Mouse (Mus musculus) layer of hippocampus, adult 9-10 months (tissue): ENCODE data around the gene Slc35f4.

Experiments
- DNase-seq: peaks from one replicate; pipeline ENCODE4 v3.0.0; 2022; ENCODE audit warnings: low spot score

The Slc35f4 gene

DNA sequence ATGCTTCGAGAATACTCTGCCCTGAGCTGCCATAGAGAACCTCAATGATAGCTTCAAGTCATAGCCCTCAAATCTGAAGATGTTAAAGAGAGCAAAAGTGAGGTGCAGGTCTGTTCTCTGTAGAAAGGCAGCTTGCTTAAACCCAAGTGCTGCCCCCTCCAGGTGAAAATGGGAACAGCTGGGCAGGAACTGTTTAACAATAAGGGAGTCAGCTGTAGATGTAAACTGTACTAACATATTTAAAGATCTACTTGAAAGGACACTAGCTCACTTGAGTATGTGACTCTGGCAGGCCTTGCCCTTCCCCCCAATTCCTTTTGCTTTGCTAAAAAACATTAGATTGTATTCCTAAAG, 177.0 kb downstream of the Slc35f4 start:
- no peak for DNase-seq

DNA sequence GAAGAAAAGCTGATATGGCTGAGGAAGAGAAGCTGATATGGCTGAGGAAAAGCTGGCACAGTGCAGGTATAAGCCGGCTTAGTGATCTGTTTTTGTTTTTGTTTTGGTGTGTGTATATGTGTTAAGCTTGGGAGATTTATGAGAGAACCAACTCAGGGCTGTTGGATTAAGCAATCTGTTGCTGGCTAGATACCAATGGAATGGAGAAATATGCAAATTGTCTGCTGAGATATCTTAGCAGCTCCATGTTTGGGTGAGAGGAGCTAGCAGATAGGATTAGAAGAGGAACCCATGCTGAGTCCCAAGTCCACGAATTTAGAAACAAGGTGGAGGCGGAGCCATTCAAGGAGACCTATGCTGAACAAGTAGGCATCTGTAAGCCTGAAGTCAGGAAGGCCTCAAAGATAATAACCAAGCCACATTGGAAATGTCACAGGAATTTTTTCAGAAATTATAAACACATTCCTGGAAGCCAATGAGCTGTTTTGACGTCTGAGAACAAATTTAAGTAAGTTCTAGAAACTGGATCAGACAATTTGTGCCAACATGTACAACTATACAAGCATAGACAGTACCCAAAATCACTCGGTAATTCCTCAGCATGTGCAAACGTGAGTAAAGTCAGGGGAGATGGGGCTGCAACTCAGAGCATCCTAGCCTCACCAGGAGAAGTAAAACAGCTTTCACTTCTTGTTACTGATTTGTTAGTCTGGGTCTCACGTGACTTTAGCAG, 177.5 kb downstream of the Slc35f4 start:
- DNase-seq: no peak

DNA sequence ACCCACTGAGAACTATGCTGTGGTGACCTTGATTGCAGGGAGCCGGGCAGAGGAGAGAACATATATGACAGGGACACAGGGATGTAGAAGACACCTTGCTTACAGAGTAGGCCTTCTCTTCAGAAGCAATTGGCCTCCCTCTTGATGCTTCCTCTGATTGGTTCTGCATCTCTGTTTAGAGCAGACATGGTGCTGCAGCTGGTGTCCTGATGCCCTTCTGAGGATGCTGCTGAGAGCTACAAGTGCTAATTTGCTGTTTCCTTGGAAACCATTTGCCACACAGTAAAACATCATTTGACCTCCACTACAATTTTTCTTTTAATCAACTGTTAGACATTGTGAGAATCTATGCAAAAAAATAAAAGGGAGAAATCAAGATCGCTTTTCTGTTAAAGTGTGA, 180.0 kb downstream of the Slc35f4 start:
- no peak for DNase-seq

DNA sequence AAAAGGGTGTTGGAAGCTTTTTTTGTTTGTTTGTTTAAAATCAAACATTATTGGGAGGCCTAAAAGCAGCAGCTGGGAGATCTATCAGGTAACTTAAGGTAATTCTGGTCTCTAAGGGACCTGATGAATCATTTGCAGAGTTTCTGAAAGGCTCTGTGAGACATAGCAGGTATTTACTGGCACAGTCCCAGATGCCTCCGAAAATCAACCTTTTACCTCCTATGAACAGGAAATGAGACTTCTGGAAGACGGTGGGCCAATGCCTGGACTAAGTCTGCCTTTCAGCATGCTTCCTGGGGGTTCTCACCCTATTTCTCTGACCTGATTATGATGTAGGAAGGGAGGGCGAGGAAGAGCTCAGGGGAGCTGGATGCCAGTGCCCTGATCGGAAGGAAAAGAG, 188.8 kb downstream of the Slc35f4 start:
- DNase-seq: no peak

DNA sequence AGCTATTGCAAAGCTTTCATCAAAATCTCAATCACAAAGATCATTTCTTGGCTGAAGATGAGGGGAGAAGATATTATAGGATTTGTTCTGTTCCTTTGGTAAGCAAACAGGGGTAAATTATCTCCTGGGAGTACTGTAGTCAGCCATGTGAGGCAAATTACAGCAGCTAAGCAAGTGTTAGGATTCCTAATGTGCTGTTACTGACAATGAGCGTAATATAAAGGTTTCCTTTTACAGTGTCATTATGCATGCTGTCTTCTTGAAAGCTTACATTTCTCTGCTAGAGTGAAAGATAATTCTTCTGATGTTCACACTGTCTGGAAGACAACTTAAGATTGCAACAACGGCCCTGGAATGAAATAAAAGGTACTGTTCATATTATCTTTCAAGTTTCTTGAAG, 192.0 kb downstream of the Slc35f4 start:
- DNase-seq: no peak

DNA sequence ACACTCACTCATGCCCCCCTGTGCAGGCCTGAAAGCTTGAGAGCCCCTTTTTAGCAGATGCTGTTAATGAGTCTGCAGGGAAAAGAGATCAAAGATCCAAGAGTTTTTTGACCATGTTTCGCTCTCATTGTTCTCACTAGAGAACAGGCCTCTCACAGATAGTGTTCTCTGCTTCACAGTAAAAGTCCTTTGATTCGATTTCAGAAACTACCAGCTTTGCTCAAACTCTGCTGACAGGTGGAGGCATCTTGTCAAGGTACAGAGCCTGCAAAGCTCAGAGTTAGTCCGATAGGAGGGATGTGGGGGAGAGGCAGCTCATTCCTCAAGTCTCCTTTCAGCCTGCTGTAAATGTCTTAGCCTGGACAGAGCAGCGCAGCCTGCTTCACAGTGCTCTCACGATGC, 209.4 kb downstream of the Slc35f4 start:
- DNase-seq: no peak

DNA sequence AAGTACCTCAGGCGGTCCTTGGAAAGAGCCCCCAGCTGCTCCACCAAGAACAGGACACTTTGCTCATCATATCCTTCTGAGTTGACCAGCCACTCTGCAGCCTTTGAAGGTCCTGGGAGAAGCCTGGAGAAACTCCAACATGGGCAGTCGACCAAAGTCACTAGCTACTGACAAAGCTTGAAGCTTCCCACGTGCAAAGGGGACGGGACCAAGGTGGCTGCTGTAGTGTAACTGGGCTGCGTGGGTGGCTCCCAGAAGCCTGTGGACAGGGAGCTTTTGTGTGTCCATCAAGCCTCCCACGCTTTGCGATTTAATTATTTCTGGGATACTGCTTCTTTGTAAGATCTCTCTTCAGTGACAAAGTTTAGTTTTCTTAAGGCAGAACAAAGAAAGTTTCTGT, 211.9 kb downstream of the Slc35f4 start:
- DNase-seq: no peak

DNA sequence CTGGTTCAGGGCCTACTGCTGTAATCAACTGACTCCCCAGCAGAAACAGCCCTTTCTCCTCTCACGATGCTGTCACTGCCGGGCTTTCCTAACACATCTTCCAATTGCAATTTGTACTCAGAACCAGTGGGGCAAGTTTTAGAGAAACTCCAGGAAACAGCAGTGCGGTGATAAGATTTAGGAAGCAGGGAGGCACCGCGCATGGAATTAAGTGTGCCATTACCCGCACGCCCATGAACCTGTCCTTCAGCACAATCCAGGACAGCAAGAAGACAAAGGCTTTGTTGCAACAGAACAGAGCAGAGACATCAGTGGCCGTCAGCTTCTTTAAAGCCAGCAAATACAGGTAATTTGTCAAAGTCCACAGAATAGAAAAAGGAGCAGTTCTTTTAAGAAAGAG, 212.5 kb downstream of the Slc35f4 start:
- no peak for DNase-seq

DNA sequence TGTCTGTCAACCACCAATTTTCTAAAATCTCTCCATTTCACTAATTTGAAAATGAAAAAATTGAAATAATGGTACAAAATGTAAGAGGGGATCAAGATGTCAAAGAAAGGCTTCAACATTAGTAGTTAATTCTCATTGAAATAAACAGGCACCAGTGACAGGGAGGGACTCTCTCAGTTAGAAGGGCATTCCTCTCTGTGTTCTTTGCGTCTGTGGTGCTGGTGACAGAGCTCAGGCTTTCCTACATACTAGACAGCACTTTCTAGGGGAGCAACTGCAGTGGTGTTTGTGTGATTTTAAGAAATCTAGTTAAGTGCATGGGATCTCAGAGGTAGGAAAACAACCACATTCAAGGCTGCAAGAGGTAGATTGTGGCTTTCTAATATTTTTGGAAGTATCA, 214.3 kb downstream of the Slc35f4 start:
- no peak for DNase-seq

DNA sequence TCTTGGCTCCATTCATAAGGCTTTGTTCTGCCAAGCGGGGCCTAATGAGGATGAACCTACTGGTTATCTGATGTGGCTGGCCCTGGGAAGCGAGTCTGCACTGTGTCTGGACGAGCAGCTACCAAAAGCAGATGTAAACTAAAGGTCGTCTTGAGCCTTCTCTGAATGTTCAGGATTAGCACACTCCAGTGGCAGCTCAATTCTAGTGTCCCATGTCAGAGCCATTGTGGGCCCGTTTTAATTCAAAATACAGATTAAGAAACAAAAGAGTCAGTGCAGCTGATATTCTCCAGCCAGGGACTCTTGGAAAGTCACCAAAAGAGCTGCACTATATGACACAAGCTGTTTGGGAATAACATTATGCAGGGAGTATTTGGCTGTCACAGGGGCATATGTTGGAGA, 214.8 kb downstream of the Slc35f4 start:
- DNase-seq: no peak

DNA sequence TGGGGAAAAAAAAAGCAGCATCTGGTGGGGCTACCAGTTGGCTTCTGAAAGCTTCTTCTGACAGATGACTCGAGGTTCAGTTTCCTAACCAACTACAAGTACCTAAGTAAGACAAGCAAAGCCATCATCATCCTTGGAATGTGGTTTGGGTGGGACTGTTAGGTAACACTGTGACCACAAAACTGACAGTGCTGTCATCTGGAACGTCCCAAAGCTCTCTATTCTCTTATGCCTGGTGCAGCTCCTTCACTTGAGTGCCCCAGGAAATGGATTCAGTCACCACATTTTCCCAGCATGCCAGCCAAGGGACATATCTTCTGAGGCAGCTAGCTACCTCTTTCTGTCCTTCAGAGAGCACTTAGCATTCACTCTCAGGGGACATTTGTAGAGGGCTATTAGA, 216.2 kb downstream of the Slc35f4 start:
- DNase-seq: no peak

DNA sequence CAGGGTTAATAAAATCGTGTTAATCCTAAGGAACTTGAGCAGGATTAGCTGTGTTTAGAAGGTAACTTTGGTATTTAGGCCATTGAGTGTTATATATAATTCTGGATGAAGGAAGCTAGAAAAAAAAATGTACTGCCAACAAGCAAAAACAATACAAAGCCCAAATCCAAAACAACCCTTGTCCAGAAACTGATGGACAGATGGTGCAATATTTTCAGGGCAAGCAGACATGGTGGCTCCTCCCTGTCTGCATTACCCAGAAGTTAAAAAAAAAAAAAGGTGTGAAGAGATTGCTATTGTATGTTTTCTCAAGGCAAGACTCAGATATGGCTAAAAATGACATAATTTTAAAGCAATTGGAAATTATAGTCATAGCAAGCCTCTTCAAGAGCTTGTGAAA, 217.3 kb downstream of the Slc35f4 start:
- DNase-seq: no peak

DNA sequence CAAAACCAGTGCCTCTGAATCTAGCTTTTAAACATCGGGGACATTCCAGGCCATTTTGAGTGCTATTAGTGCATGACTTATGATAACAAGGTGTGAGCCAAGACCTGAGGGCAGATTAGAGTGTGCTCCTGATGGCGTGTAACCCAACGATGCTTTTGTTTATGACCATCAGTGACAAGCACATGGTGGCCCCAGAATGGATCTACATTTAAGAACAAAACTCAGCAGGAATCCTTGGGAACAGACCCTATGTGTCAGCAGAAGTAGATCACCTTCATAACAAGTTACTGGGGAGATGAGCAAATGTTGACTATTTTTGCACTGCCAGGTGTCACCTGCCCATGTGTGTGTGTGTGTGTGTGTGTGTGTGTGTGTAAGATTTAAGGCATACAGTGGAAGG, 218.0 kb downstream of the Slc35f4 start:
- no peak for DNase-seq

DNA sequence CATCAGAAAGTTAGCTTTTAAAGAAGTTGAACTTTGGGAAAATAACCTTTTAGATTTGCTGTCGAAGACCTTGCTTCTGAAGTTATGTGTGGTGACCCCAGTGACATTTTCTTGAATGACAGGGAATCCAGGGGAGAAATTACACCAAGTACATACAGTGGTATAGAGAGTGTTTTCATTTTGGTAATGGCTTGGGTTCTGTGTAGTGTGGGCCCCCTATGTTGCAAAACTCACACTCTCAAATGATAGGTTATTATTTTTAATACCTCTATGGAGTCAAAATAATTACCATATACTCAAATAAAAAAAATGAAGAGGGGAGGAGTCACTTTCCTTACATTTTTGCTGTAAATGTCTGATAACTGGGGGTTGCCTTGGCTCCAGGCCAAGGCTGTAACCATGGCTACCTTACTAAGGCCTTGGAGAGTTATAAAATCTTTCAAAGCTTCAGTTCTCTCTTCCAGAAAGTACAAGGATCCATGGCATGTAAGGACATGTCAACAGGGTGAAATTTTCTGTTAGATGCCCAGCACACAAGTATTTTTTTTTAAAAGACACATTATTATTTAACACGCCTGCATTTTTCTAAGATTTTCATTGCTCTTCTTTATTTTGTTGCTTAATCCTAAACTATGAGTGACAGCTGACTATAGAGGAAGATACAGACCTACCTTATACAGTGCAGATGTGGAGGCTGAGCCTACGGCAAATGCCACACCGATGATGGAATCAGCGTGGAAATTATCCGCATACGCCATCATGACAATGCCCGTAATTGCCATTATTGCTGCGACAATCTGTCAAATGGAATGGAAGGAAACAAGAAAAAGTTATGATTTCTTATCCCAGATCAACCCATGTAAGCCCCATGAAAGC, 220.1 kb downstream of the Slc35f4 start:
- no peak for DNase-seq

DNA sequence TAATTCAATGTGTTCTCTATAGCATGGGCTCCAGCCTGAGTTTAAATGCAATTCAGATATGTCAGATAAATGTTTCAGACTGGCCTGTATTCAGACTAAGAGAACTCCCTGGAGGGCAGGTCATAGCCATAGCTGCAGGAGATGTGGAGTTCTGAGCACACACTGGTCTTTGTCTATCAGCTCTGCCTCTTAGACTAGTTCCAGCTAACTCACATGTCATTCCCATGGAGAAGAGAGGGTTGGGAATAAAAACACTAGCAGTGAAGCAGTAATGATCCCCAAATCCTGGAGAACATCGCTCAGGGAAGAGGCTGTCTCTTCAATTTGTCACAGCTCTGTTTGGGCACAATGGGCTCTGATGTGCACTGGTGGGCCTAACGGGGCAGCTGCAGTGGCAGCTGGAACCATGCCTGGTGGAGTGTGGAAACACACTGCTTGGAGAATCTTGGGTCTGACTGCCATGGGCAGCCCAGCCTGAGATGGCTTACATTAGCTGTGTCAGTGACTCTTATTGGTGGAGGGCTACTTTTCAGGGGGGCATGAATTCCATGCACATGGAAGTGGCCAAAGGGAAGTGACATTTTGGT, 223.5 kb downstream of the Slc35f4 start:
- DNase-seq: no peak

DNA sequence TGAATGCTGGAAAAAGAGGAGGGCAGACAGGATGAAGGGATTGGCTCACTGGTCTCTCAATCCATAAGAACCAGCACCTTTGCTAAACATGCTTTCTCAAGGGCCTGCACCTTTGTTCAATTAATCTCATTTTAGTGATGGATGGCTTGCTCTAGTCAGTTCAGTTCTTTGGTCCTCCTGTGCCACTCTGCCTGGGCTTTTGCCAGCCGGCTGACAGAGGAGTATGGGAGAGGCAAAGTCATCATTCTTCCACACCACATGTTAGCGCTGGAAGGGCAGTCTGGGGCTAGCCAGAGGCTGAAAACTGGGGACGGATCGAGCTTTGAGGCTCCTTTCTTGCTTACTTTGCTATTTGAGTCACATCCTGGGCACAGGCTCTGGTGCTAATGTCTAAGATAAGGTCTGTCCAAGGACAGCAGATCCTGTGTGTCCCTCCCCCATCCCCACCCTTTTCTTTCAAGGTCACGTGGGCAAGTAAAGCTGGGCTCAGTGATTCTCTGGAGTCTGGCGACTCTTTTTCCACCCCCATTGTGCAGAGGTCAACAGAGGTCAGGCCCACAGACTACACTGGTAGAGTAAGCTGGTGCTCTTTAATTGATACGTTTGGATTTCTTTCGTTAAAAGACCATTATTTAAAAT, 224.7 kb downstream of the Slc35f4 start:
- no peak for DNase-seq

DNA sequence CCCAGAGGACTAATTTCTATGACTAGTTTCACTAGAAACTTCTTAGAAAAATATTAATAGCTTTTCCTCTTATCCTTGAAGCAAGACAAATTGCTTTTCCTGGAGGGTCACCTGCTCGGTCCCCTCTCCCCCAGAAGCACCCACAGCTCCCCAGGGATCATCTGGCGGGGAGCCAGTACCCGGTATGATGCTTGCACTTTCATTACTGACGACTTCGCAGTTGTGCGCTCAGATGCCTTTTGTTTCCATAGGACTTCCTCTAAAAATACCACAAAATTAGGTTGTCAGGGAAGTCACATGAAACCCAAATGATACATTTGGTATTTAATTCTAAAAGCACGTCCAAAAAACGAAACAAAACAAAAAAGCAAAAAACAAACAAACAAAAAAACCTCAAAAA, 225.5 kb downstream of the Slc35f4 start:
- DNase-seq: no peak

DNA sequence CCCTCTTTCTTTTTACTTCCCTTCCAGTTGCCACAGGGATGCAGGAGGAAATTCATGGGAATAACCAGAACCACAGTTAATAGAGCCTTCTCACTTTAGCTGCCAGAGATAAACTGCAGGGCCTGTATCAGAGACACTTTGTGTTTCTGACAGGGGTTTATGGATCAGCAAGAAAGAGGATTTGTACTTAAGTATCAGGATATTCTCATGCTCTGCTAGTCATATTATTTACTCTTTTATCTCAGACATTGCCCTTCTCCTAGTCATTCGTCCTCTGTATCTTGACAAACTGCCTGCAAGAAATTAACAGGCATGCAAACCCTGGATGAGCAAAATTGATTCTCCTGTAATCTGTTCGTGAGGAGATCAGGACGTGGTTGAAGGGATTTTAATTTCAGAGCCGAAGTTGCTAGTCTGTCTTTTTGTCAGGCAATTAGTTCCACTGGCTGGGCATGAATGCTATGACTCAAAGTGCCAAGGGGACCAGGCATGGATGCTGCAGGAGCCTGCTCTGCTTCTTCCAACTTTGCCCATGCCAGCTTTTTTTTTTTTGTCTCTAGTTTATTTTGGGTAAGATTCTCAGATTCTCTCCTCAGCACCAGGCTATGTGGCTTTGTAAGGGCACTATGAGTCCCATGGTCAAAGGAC, 231.9 kb downstream of the Slc35f4 start:
- no peak for DNase-seq

DNA sequence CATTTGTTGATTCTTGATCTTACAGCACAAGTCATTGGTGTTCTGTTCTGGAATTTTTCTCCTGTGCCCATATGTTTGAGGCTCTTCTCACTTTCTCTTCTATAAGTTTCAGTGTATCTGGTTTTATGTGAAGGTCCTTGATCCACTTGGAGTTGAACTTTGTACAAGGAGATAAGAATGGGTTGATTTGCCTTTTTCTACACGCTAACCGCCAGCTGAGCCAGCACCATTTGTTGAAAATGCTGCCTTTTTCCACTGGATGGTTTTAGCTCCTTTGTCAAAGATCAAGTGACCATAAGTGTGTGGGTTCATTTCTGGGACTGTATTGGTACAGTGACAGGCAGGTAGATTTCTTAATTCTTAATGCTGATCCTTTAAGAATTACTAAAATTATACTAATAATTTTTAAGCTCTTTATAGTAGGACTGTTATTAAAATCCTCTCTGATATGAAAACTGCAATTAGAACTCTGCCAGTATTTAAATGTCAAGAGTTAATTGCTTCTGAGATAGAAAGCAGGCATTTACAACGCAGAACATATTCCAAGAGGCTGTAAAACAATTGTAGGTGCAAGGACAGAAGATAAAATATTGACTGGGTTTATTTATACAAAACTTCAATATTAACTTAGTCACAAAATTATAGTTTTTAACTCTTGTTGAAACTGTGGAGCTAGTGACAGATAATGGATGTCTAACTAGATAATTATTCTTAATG, 235.7 kb downstream of the Slc35f4 start:
- no peak for DNase-seq

DNA sequence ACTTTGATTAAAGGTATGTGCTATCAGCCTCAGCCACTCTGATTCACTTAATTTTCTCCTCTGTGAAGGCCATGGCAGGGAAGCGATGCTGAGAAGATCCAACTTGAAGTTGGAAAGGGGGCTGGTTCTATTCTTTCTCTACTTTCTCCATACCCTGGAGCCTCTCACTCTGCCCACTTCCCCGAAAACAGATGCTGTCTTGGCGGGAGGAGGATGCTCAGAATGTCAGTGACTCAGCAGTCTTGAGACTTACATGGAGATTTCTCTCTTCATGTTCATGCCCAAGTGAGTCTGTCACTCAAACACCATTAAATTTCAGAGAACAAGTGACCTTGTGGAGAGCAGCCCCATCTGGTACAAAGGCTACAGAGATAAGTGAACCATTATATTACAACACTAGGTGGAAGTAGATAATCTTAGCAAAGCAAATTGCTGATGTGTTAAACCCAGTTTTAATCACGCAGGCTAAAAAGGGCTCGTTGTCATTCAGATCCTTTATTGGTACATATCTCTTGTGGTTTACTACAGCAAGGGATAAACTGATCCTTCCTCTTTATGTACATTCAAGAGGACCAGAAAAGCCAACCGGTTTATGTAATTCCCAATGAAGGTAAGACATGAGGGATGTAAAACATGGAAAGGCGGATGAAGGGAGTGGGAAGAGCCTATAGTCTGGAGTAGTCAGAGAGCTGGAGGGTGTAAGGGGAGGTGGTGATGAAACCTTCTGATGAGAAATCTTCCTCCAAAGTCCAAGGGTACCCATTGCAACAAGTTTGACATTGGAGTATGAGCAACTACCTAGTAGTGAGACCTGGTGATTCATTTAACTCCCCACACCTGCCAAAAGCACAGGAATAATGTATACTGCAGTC, 241.8 kb downstream of the Slc35f4 start:
- no peak for DNase-seq

DNA sequence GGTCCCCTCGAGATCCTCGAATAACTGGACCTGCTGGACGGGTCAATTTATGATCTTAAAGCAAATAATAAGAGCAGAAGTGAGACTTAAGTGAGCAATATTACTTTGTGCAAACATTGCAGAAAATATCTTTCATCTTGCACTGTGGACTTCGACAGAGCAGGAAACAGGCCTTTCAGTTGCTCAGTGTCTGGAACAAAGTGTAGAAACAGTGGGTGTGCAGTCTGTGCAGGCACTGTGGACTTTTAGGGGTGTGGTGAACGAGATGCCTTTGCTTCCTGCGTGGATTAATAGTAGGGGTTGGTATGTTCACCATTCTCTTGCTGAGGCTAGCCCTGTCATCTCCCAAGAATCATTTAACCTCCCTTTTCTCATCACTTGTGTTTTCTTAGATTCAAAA, 247.0 kb downstream of the Slc35f4 start:
- DNase-seq: no peak
